Mouse (Mus musculus) right cerebral cortex, postnatal 14 days (tissue): ENCODE data around the gene Lrrc8c.

ENCODE experiments used
- DNase-seq: peaks from one replicate; pipeline ENCODE4 v3.0.0; 2022

The Lrrc8c gene

GRCm38 (mm10) chr5:105519096-105519975, at the start of gene Lrrc8c:
Gene Lrrc8c (plus strand): TSS chr5:105519388.
- DNase-seq: peak; percentile 83

- DNase-seq: no peak
Observed at GRCm38 (mm10) chr5:105472983-105473705, 46.0 kb upstream of the Lrrc8c start.

GRCm38 (mm10) chr5:105477527-105477926, 41.7 kb upstream of the Lrrc8c start:
- no peak for DNase-seq

GRCm38 (mm10) chr5:105479673-105480072, 39.5 kb upstream of the Lrrc8c start:
- DNase-seq: no peak

GRCm38 (mm10) chr5:105480561-105480960, 38.6 kb upstream of the Lrrc8c start:
- DNase-seq: no peak

- no peak for DNase-seq
Observed at GRCm38 (mm10) chr5:105483632-105484031, 35.6 kb upstream of the Lrrc8c start.

GRCm38 (mm10) chr5:105484247-105484646, 34.9 kb upstream of the Lrrc8c start:
- DNase-seq: no peak

GRCm38 (mm10) chr5:105484891-105485290, 34.3 kb upstream of the Lrrc8c start:
- no peak for DNase-seq

GRCm38 (mm10) chr5:105490211-105490610, 29.0 kb upstream of the Lrrc8c start:
- no peak for DNase-seq

GRCm38 (mm10) chr5:105491389-105491788, 27.8 kb upstream of the Lrrc8c start:
- no peak for DNase-seq

GRCm38 (mm10) chr5:105492367-105493246, 26.6 kb upstream of the Lrrc8c start:
- DNase-seq: no peak

- no peak for DNase-seq
Observed at GRCm38 (mm10) chr5:105493377-105493776, 25.8 kb upstream of the Lrrc8c start.

- DNase-seq: no peak
Observed at GRCm38 (mm10) chr5:105494246-105494917, 24.8 kb upstream of the Lrrc8c start.

- peak; percentile 68 for DNase-seq
Observed at GRCm38 (mm10) chr5:105494918-105495901, 24.0 kb upstream of the Lrrc8c start.

- no peak for DNase-seq
Observed at GRCm38 (mm10) chr5:105496133-105496532, 23.1 kb upstream of the Lrrc8c start.

GRCm38 (mm10) chr5:105496586-105496985, 22.6 kb upstream of the Lrrc8c start:
- DNase-seq: no peak

- no peak for DNase-seq
Observed at GRCm38 (mm10) chr5:105498429-105499000, 20.7 kb upstream of the Lrrc8c start.

GRCm38 (mm10) chr5:105499396-105499795, 19.8 kb upstream of the Lrrc8c start:
- DNase-seq: no peak

- DNase-seq: no peak
Observed at GRCm38 (mm10) chr5:105500132-105501121, 18.8 kb upstream of the Lrrc8c start.
